In the genomic region with DNA sequence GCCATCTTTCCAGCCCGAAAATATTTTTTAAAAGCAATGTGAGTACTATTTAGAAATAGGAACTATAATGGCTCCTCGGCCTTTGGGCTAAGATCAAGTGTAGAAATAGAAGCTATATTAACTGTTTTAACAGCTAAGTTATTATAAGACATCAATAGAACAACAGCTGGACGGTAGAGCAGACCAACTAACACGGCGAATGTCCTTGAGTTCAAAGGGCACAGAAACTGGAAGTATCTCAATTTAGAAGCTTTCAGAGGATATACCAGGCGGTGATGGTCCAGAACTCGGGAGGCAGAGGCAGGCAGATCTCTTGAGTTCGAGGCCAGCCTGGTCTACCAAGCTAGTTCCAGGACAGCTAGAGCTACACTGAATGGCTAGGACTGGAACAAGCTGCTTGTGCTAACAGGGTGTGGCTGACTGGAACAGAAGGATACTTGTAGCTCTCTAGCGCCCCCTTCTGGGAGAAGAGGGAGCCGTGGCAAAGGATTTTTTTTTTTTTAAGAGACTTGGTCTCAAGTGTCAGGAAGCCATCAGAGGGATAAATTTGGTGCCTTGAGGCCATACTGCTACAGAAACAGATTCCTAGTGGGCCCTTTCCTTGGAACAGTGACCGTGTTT, we compare ENCODE assay signal across 9 mouse cellular contexts. TPM values are rescaled to one million over a fixed set of nuclear protein-coding genes. Genes with fewer than 3 reads are reported as not detected.
DNase-seq lines count a peak whose midpoint lies in the region; ATAC-seq and TF ChIP-seq lines count a peak whose summit lies in the region.
"Had no signal": no experiment of that assay in that cellular context is flagged by ENCODE, and none has a peak within 500 bp of the region (broad histone marks: within the 10 kb centered on the region; RNA-seq: fewer than 3 reads in every experiment).

No protein-coding gene starts in this region.

- 73% methylated on average over 11 of the region's 11 CpGs for WGBS in kidney, postnatal 0 days
- 60% methylated on average over 11 of the region's 11 CpGs for WGBS in liver, embryonic 14.5 days (ENCODE audit: insufficient replicate concordance)

- peaks cover 73% of the 10 kb centered on the region for H3K4me1 ChIP-seq in E14TG2a.4 (replicated peaks; ENCODE audit: low read depth, low read length)
- no peaks in the 10 kb centered on the region for H3K4me1 ChIP-seq in kidney, postnatal 0 days (replicated peaks; ENCODE audit: insufficient read depth, low read length)
- H3K4me1 ChIP-seq in liver, embryonic 14.5 days (replicated peaks; ENCODE audit: control insufficient read depth in 2 of 2, insufficient read depth in 2 of 2, low read length in 1 of 2): peaks cover 31 to 36% of the 10 kb centered on the region in 2 experiments

- no peak overlapping the region for H3K9ac ChIP-seq in kidney, postnatal 0 days (ENCODE audit: low read depth, low read length)
- H3K9ac ChIP-seq in liver, embryonic 14.5 days (replicated peaks): no peak overlapping the region; the same call in 1 of the 2 replicates
- H3K9ac ChIP-seq: hindbrain, embryonic 15.5 days had no signal

- H3K4me2 ChIP-seq in kidney, postnatal 0 days (ENCODE audit: low read length): no peak overlapping the region
- H3K4me2 ChIP-seq in liver, embryonic 14.5 days (ENCODE audit: low read depth): no peak overlapping the region
- H3K4me2 ChIP-seq: hindbrain, embryonic 15.5 days had no signal

- ATAC-seq in frontal cortex, adult (ENCODE audit: low TSS enrichment): peak; percentile 70
- no peak for ATAC-seq in kidney, postnatal 0 days (replicated peaks; ENCODE audit: low FRiP score, low read depth)
- ATAC-seq in liver, embryonic 14.5 days (ENCODE audit: insufficient read depth): peak; percentile 34; the same call in 1 of the 2 replicates

- 0 out of 2 replicates have a peak overlapping the region, but pooled peaks have one; percentile 11 for H3K4me3 ChIP-seq in E14TG2a.4 (replicated peaks; ENCODE audit: low read length)
- H3K4me3 ChIP-seq in kidney, postnatal 0 days (replicated peaks; ENCODE audit: low read depth, low read length): no peak overlapping the region
- no peak overlapping the region for H3K4me3 ChIP-seq in liver, embryonic 14.5 days (ENCODE audit: insufficient read depth in 1 of 2, low read depth in 2 of 2, low read length in 2 of 2)
- H3K4me3 ChIP-seq: hindbrain, embryonic 15.5 days had no signal

- H3K36me3 ChIP-seq in E14TG2a.4 (ENCODE audit: insufficient read depth, low read length): peaks cover 20% of the 10 kb centered on the region
- H3K36me3 ChIP-seq in kidney, postnatal 0 days (ENCODE audit: insufficient read depth, low read length): peaks cover 31% of the 10 kb centered on the region; the same call in 1 of the 2 replicates
- peaks cover 5% of the 10 kb centered on the region for H3K36me3 ChIP-seq in liver, embryonic 14.5 days (replicated peaks; ENCODE audit: control insufficient read depth, insufficient read depth, low read depth)

- DNase-seq in 416B (ENCODE audit: low read depth): peak; percentile 81
- peak; percentile 73 for DNase-seq in c-Kit-positive CD71-negative TER-119-negative erythroid progenitor cells, embryonic 14.5 days (ENCODE audit: low read depth)
- peak; percentile 69 for DNase-seq in kidney, postnatal 0 days (ENCODE audit: low spot score)
- DNase-seq in liver, embryonic 14.5 days (ENCODE audit: low read depth in 3 of 3, low spot score in 3 of 3): peak; percentile 74 to 82 (median 77)
- peak; percentile 78 for DNase-seq in retina, postnatal 1 day
- peak; percentile 58 for DNase-seq in yolk sac, embryonic 10.5 days (ENCODE audit: low spot score)

- H3K27ac ChIP-seq in kidney, postnatal 0 days: no peak overlapping the region
- peak overlapping the region; percentile 29 for H3K27ac ChIP-seq in liver, embryonic 14.5 days
- H3K27ac ChIP-seq: hindbrain, embryonic 15.5 days had no signal

- no peaks in the 10 kb centered on the region for H3K9me3 ChIP-seq in E14TG2a.4 (ENCODE audit: low read length)
- H3K9me3 ChIP-seq in kidney, postnatal 0 days (replicated peaks; ENCODE audit: low read length): no peaks in the 10 kb centered on the region
- no peaks in the 10 kb centered on the region for H3K9me3 ChIP-seq in liver, embryonic 14.5 days (ENCODE audit: control insufficient read depth, low read length)
- H3K9me3 ChIP-seq: hindbrain, embryonic 15.5 days had no signal

- TF ChIP-seq EP300 in liver, embryonic 14.5 days (IDR thresholded peaks at IDR 0.05; ENCODE audit: low read depth): peak; percentile 34; the same call in 1 of the 2 replicates

- peak; percentile 89 for TF ChIP-seq CTCF in E14TG2a.4 (conservative IDR thresholded peaks at IDR 0.05; ENCODE audit: low read length)
- peak; percentile 69 for TF ChIP-seq CTCF in kidney, postnatal 0 days (IDR thresholded peaks at IDR 0.05; ENCODE audit: low read depth)
- TF ChIP-seq CTCF in liver, embryonic 14.5 days (IDR thresholded peaks at IDR 0.05; ENCODE audit: low read depth): peak; percentile 94

- H3K27me3 ChIP-seq in E14TG2a.4 (ENCODE audit: insufficient read depth, low read length): no peaks in the 10 kb centered on the region
- H3K27me3 ChIP-seq in kidney, postnatal 0 days (ENCODE audit: insufficient read depth, low read length): no peaks in the 10 kb centered on the region
- H3K27me3 ChIP-seq in liver, embryonic 14.5 days (ENCODE audit: control insufficient read depth, insufficient read depth, low read length): no peaks in the 10 kb centered on the region
- H3K27me3 ChIP-seq: hindbrain, embryonic 15.5 days had no signal

RNA-seq across cellular contexts. Expression of a gene that starts 39.9 kb away (rescaled TPM):
- polyA plus RNA-seq in kidney, postnatal 0 days (2015; fragmentation: Nextera tagmentation; extraction: Ambion mirVana): 4.9 and 6.3 TPM in 2 replicates
- 14.2 and 19.6 TPM in 2 replicates for polyA plus RNA-seq in liver, embryonic 14.5 days (2012; rRNA removed)
- 30.5 and 33.3 TPM in 2 replicates for polyA plus RNA-seq in liver, embryonic 14.5 days (2014; fragmentation: Nextera tagmentation; extraction: Ambion mirVana)
